Mouse (Mus musculus): ENCODE data around the gene Dlg2.

Dlg2 gene

DNA sequence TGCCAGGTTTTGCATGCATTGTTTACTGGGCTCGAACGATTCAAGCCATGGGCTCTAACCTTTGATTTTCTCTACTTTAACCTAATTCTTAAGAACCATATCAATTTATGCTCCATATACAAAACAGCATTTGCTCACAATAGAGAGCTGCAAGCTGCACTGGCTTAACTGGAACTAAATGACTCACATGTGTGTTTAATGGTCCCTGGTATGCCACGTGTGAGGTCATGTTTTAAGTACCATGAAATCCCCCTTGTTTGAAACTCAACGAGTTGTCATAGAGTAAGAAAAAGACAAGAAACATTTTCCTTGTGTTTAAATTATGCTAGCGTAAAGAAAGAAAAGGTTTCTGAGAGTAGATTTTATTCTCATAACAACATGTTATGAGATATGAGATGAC lies 1772.1 kb downstream of the Dlg2 start:
- DNase-seq (ENCODE audit: extremely low spot score, low spot score), result no peak

DNA sequence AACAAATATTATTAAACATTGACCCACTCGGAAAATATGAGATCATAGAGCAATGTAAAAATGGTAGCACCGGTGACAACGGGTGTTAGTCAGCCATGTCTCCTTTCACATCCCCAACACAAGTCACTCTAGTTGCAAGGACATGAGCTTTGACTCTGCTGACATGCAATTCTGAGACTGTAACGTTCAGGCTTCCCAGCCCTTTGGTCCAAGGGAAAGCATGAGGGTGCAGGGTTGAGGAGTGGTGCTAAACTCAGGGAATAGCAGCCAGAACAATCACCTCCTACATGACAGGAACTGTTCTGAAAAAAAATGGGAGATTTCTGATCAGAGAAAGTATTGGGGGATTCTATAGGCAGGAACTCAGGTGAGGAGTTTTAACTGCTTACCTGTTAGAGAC lies 1781.7 kb downstream of the Dlg2 start:
- no peak for DNase-seq (ENCODE audit: extremely low spot score, low spot score)

DNA sequence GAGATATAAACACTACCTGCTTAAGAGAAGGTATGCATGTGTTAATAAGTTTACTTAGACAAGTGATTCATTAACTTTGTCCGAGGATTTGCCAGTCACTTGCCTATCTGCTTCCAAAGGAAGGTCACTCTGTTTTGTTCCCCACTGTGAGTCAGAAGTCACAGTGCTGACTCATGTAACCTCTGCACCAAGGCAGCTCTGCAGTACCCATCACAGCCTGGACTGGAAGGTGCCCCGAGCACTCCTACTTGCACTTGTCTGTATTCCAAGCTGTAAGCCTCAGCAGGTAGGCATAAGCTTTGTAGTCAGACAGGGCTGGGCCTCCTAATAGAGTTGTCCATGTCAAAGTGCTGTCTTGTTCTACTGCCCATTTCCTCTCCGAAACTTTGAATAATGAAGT lies 1782.2 kb downstream of the Dlg2 start:
- DNase-seq (ENCODE audit: extremely low spot score, low spot score), result no peak

GRCm38 (mm10) chr7:92264325-92264724 lies 1787.9 kb downstream of the Dlg2 start:
- DNase-seq (ENCODE audit: extremely low spot score, low spot score), result no peak

DNA sequence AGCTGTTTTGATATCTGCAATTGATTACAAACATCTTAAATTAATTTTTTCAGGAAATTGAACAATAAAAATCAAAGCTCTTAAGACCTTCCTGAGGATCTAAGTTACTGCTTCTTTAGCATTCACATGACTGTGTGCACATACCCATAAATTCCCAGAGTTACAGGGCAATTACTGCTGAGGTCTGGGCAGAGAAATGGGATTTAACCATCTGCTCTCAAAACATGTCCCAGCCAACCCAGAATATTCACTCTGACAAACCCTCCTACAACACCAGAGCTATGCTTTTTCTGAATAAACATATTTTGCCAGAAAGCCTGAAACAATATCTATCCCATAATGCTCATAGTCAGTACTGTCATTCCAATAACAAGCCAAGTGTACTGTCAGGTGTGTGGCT lies 1788.5 kb downstream of the Dlg2 start:
- DNase-seq (ENCODE audit: extremely low spot score, low spot score), result no peak

- no peak for DNase-seq (ENCODE audit: extremely low spot score, low spot score)
Measured at GRCm38 (mm10) chr7:92275353-92275752, 1798.9 kb downstream of the Dlg2 start.

DNA sequence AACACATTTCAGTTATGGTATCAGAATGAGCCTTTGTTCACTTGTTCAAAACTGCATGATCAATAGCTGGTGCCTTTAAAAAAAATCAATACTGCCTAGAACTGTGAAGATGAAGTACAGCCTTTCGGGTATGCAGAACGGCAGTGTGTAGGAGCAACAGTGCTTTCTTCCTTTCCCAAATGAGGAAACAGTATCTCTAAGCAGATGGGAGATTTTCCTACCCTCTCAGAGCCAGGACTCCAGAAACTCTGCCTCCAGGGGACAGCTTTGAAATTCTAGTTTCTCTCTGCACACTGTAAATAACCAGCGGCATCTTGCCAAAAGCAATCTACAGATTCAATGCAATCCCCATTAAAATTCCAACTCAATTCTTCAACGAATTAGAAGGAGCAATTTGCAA lies 1801.2 kb downstream of the Dlg2 start:
- DNase-seq (ENCODE audit: extremely low spot score, low spot score), result no peak

- DNase-seq (ENCODE audit: extremely low spot score, low spot score), result peak; percentile 26
Measured at GRCm38 (mm10) chr7:92280925-92281324, 1804.5 kb downstream of the Dlg2 start.

DNA sequence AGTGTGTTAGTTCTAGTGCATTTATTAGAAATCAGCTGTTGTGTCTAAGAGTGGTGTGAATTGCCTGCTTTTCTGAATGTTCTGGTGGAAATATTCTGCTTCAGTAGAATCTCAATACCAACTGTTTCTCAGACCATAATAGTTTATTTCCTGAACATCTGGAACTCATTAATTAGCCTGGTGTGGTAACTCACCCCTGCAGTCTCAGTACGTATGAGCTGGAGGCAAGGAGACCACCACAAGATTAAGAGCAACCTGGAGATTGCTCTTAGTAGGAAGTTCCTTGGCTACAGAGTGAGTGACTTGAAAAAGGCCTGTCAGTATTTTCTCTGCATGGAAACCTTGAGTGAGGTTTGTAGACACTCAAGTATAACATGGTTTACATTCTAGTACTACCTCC lies 1810.6 kb downstream of the Dlg2 start:
- no peak for DNase-seq (ENCODE audit: extremely low spot score, low spot score)

DNA sequence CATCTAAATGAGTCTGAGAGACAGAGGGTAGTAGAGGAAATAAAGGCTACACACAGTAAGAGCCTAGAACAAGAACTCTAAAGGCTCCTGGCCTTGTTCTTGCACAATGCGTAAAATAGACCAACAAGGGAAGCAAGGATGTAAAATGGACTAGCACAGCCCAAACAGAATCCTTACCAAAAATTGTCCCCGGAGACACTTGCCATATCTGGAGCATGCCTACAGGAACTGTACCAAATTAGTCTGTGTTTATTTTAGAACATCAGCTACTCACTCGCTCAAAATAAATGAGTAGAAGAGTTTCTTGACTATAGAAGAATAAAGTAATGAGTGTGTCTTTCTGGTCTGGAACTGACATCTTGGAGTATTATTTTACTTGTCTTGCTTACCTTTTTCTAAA lies 1812.3 kb downstream of the Dlg2 start:
- DNase-seq (ENCODE audit: extremely low spot score, low spot score), result no peak

GRCm38 (mm10) chr7:92292918-92293518 lies 1816.5 kb downstream of the Dlg2 start:
- no peak for DNase-seq (ENCODE audit: extremely low spot score, low spot score)

GRCm38 (mm10) chr7:92301046-92301445 lies 1824.6 kb downstream of the Dlg2 start:
- DNase-seq (ENCODE audit: extremely low spot score, low spot score), result no peak

DNA sequence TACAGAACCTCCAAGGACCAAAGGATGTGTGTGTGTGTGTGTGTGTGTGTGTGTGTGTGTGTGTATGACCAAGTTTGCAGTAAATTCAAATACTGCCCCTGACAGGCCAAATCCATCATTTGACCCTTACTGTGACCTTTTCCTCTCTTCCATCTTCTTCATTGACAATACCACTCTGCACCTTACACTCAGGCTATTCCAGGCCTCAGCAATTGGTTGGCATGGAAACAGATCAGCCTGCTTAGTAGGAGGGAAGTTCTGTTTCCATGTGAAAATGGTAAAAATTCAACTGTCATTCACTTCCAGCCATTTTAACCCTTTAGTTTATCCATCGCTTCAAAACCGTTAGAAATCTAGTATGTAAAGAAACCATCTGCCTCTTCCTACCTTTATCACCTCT lies 1831.2 kb downstream of the Dlg2 start:
- no peak for DNase-seq (ENCODE audit: extremely low spot score, low spot score)

DNA sequence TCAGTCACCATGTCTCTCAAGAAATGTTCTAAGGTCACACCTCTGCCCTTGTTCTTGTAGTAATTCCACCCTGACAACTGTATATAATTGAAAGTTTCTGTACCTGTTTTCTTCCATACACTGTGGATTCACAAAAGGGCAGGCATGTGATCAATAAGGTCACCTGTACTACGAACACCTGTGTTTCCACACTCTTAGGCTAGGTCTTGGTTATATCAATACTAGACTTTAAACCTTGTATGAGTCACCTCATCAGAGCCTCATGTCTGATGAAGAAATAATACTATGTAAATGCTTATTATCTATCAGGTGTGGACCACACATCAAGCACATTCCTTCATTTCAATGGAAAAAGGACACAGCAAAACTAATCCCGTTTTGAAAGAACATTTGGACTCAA lies 1831.7 kb downstream of the Dlg2 start:
- no peak for DNase-seq (ENCODE audit: extremely low spot score, low spot score)

DNA sequence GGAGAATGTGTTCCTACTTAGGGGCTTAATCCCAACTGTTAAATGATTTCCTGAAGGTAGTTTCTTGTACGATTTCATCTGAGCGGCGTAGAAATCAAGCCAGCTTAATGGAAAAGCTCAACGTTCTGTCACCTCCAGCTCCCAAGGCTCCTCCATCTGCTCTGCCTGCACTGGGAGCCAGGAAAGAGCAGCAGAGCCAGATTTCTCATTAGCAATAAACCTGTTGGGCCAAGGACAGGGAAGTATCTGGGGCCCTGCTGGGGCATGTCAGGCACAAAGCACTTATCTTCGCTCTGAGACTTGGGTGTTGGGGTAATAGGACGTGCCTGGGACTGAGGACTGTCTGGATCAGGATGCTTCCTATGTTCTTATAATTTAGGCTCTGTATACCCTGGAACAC lies 1839.9 kb downstream of the Dlg2 start:
- no peak for DNase-seq (ENCODE audit: extremely low spot score, low spot score)

DNA sequence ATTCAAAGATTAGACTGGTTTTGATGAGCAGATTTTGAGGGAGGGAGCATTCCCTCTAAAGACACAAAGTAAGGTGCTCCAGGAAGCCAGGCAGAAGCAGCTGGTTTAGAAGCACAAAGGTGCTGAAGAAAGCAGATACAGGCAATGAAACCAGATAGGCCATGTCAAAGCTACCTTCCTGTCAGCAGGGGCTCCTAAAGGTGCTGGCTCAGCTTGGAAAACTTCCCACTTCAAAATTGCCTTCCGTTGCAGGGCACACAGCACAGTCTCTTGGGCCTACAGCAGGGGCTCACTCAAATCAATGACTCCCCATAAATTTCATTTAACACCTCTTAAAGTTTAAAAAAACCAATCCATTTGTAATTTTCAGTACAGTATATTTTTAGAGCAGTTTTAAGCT lies 1843.0 kb downstream of the Dlg2 start:
- no peak for DNase-seq (ENCODE audit: extremely low spot score, low spot score)

DNA sequence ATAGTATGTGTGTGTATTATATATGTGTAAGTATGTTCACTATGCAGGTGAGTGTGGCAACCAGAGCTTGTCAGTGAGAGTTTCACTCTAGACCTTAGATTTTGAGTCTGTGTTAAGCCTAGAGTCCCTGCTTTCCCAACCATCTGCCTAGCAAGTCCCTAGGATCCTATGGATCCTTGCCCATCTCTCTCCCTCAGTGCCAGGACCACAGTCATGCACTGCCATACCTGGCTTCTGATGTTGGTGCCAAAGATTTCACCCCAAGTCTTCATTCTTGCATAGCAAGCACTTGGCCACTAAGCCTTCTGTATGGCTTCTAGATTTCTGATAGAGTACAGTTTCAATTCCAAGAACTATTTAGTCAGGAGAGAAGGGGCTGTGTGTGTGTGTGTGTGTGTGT lies 1843.7 kb downstream of the Dlg2 start:
- no peak for DNase-seq (ENCODE audit: extremely low spot score, low spot score)

DNA sequence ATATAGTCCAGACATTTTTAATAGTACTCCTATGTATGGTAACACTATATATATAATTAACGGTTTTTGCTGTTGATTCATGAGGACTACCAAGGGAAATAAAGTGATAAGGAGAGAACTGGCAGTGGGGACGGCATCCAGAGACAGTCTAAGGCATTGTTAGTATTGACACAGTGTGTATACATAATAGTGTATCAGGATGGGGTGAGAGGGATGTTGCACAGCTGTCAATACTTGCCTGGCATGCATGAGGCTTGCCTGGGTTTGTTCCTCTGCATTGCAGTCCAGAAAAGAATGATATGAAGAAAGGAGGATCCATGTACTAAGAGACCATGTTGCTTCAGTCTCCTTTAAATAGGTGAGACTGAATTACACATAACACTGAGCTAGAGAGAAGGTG lies 1845.3 kb downstream of the Dlg2 start:
- DNase-seq (ENCODE audit: extremely low spot score, low spot score), result no peak

DNA sequence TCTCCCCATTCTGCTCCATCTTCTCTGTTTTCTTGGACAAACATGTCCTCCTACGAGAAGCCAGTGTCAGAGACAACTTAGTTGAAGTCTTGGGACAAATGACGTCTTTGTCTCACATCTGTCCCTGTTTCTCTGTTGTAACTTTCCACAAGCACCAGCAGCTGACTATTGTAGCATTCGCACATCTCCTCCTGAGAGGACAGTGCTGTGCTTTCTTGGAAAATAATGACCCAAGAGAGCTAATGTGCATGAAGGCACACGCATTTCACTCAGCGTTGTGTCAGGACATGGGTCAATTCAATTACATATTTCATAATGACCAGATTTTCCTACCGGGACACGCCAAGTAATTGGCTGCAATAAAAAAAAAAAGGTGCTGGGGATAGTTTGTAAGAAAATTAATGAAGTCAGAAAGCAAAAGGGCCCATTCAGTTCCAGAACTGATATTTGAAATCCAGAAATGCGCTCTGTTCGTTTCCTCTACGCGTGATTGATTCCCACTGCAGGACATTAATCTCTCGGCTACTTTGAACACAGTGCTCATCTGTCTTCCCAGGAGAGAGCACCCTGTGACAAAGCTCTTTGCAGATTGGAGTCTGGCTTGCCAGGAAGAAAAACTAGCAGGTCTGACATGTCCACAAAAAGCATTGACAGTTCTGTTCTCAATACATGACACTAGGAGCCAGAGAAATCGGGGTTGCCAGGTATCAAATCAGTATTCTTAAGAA lies 1846.0 kb downstream of the Dlg2 start:
- DNase-seq (ENCODE audit: extremely low spot score, low spot score), result no peak

DNA sequence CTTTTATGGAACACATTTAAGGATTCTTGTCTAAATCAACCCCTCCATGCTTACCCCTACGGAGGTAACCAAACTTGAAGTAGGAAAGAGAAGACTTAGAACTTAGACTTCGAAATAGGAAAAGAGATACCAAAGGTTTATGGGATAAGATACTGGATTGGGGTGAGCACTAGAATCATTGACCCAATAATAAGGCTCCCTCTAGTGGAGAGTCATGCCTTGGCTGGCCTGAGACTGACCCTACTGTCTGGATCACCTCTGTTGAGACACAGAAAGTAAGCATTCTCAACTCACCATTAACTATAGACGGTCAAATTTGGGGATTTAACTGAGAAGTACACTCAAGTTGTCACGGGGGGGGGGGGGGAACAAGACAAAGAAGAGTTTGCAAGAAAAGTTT lies 1847.2 kb downstream of the Dlg2 start:
- DNase-seq (ENCODE audit: extremely low spot score, low spot score), result no peak

- DNase-seq (ENCODE audit: extremely low spot score, low spot score), result no peak
Measured at GRCm38 (mm10) chr7:92327343-92327896, 1850.9 kb downstream of the Dlg2 start.

GRCm38 (mm10) chr7:92333220-92333898 lies 1856.9 kb downstream of the Dlg2 start:
- no peak for DNase-seq (ENCODE audit: extremely low spot score, low spot score)

- DNase-seq (ENCODE audit: extremely low spot score, low spot score), result no peak
Measured at GRCm38 (mm10) chr7:92356542-92356941, 1880.1 kb downstream of the Dlg2 start.

All from neural tube, embryonic 10.5 days (tissue).